Mouse (Mus musculus): ENCODE results near the gene Tiam1. TPM values are rescaled to one million over a fixed set of nuclear protein-coding genes. Genes with fewer than 3 reads are reported as not detected.

The Tiam1 gene
- polyA plus RNA-seq, 1 experiment from 2014 or later, result 7.4 TPM

GRCm38 (mm10) chr16:90139696-90140095, 3.9 kb downstream of the Tiam1 start:
- peaks cover 13% of the 10 kb centered on the region for H3K4me1 ChIP-seq (ENCODE audit: control insufficient read depth, insufficient read depth, low read length)
- 43% methylated on average over 9 of the region's 9 CpGs for WGBS
- no peak overlapping the region for H3K4me2 ChIP-seq (ENCODE audit: low read depth, low read length)
- H3K9me3 ChIP-seq (ENCODE audit: control insufficient read depth, low read length), result no peaks in the 10 kb centered on the region
- no peaks in the 10 kb centered on the region for H3K27me3 ChIP-seq (replicated peaks; ENCODE audit: control insufficient read depth, insufficient read depth, low read length)
- no peaks in the 10 kb centered on the region for H3K36me3 ChIP-seq (ENCODE audit: control insufficient read depth, insufficient read depth, low read length)
- no peak overlapping the region for H3K4me3 ChIP-seq (ENCODE audit: low read length)
- H3K9ac ChIP-seq (ENCODE audit: low read depth, low read length), result no peak overlapping the region
- ATAC-seq, result no peak
- H3K27ac ChIP-seq (ENCODE audit: low read length), result no peak overlapping the region

GRCm38 (mm10) chr16:90138151-90138550, 5.4 kb downstream of the Tiam1 start:
- no peak for ATAC-seq
- WGBS, result 66% methylated on average over 12 of the region's 12 CpGs

GRCm38 (mm10) chr16:90137175-90137574, 6.4 kb downstream of the Tiam1 start:
- Histone ChIP-seq H3K4me1 (ENCODE audit: control insufficient read depth, insufficient read depth, low read length) (peaks cover 7% of the 10 kb centered on the region; the same call in 1 of the 2 replicates), H3K9ac (ENCODE audit: low read depth, low read length) (no peak overlapping the region), H3K27me3 (replicated peaks; ENCODE audit: control insufficient read depth, insufficient read depth, low read length) (no peaks in the 10 kb centered on the region), H3K27ac (ENCODE audit: low read length) (no peak overlapping the region), H3K4me2 (ENCODE audit: low read depth, low read length) (no peak overlapping the region), H3K36me3 (ENCODE audit: control insufficient read depth, insufficient read depth, low read length) (no peaks in the 10 kb centered on the region), H3K4me3 (ENCODE audit: low read length) (no peak overlapping the region), H3K9me3 (ENCODE audit: control insufficient read depth, low read length) (no peaks in the 10 kb centered on the region)
- ATAC-seq, result no peak
- 96% methylated on average over 14 of the region's 23 CpGs for WGBS

More at GRCm38 (mm10) chr16:90138151-90138550, 5.4 kb downstream of the Tiam1 start:
- Histone ChIP-seq H3K4me1 (ENCODE audit: control insufficient read depth, insufficient read depth, low read length) (peaks cover 10% of the 10 kb centered on the region; the same call in 1 of the 2 replicates), H3K4me2 (ENCODE audit: low read depth, low read length) (no peak overlapping the region), H3K27ac (ENCODE audit: low read length) (no peak overlapping the region), H3K4me3 (ENCODE audit: low read length) (no peak overlapping the region), H3K9ac (ENCODE audit: low read depth, low read length) (no peak overlapping the region), H3K9me3 (ENCODE audit: control insufficient read depth, low read length) (no peaks in the 10 kb centered on the region), H3K36me3 (ENCODE audit: control insufficient read depth, insufficient read depth, low read length) (no peaks in the 10 kb centered on the region), H3K27me3 (replicated peaks; ENCODE audit: control insufficient read depth, insufficient read depth, low read length) (no peaks in the 10 kb centered on the region)

- no peaks in the 10 kb centered on the region for H3K27me3 ChIP-seq (replicated peaks; ENCODE audit: control insufficient read depth, insufficient read depth, low read length)
- H3K4me2 ChIP-seq (ENCODE audit: low read depth, low read length), result no peak overlapping the region
- H3K9me3 ChIP-seq (ENCODE audit: control insufficient read depth, low read length), result no peaks in the 10 kb centered on the region
- H3K4me1 ChIP-seq (ENCODE audit: control insufficient read depth, insufficient read depth, low read length), result peaks cover 6% of the 10 kb centered on the region; the same call in 1 of the 2 replicates
- 92% methylated on average over 3 of the region's 3 CpGs for WGBS
- no peak overlapping the region for H3K27ac ChIP-seq (ENCODE audit: low read length)
- ATAC-seq, result no peak
- H3K9ac ChIP-seq (ENCODE audit: low read depth, low read length), result no peak overlapping the region
- no peaks in the 10 kb centered on the region for H3K36me3 ChIP-seq (ENCODE audit: control insufficient read depth, insufficient read depth, low read length)
- H3K4me3 ChIP-seq (ENCODE audit: low read length), result no peak overlapping the region
Observed at GRCm38 (mm10) chr16:90135580-90135979, 8.0 kb downstream of the Tiam1 start.

- Histone ChIP-seq H3K4me2 (ENCODE audit: low read depth, low read length) (no peak overlapping the region), H3K9ac (ENCODE audit: low read depth, low read length) (no peak overlapping the region), H3K9me3 (ENCODE audit: control insufficient read depth, low read length) (no peaks in the 10 kb centered on the region), H3K36me3 (ENCODE audit: control insufficient read depth, insufficient read depth, low read length) (no peaks in the 10 kb centered on the region), H3K4me3 (ENCODE audit: low read length) (no peak overlapping the region), H3K27ac (ENCODE audit: low read length) (no peak overlapping the region), H3K4me1 (ENCODE audit: control insufficient read depth, insufficient read depth, low read length) (no peaks in the 10 kb centered on the region), H3K27me3 (replicated peaks; ENCODE audit: control insufficient read depth, insufficient read depth, low read length) (no peaks in the 10 kb centered on the region)
- WGBS, result 89% methylated on average over 6 of the region's 7 CpGs
- ATAC-seq, result no peak
Observed at GRCm38 (mm10) chr16:90134351-90134750, 9.2 kb downstream of the Tiam1 start.

- H3K4me2 ChIP-seq (ENCODE audit: low read depth, low read length), result no peak overlapping the region
- H3K4me1 ChIP-seq (ENCODE audit: control insufficient read depth, insufficient read depth, low read length), result no peaks in the 10 kb centered on the region
- H3K9me3 ChIP-seq (ENCODE audit: control insufficient read depth, low read length), result no peaks in the 10 kb centered on the region
- H3K27ac ChIP-seq (ENCODE audit: low read length), result no peak overlapping the region
- H3K27me3 ChIP-seq (replicated peaks; ENCODE audit: control insufficient read depth, insufficient read depth, low read length), result no peaks in the 10 kb centered on the region
- WGBS, result 55% methylated on average over 7 of the region's 7 CpGs
- H3K4me3 ChIP-seq (ENCODE audit: low read length), result no peak overlapping the region
- H3K36me3 ChIP-seq (ENCODE audit: control insufficient read depth, insufficient read depth, low read length), result no peaks in the 10 kb centered on the region
- H3K9ac ChIP-seq (ENCODE audit: low read depth, low read length), result no peak overlapping the region
- ATAC-seq, result no peak
Observed at GRCm38 (mm10) chr16:90132816-90133215, 10.8 kb downstream of the Tiam1 start.

GRCm38 (mm10) chr16:90132331-90132730, 11.2 kb downstream of the Tiam1 start:
- no peak overlapping the region for H3K9ac ChIP-seq (ENCODE audit: low read depth, low read length)
- H3K4me2 ChIP-seq (ENCODE audit: low read depth, low read length), result no peak overlapping the region
- no peaks in the 10 kb centered on the region for H3K36me3 ChIP-seq (ENCODE audit: control insufficient read depth, insufficient read depth, low read length)
- WGBS, result 53% methylated on average over 10 of the region's 10 CpGs
- no peaks in the 10 kb centered on the region for H3K4me1 ChIP-seq (ENCODE audit: control insufficient read depth, insufficient read depth, low read length)
- no peak overlapping the region for H3K27ac ChIP-seq (ENCODE audit: low read length)
- H3K9me3 ChIP-seq (ENCODE audit: control insufficient read depth, low read length), result no peaks in the 10 kb centered on the region
- H3K4me3 ChIP-seq (ENCODE audit: low read length), result no peak overlapping the region
- H3K27me3 ChIP-seq (replicated peaks; ENCODE audit: control insufficient read depth, insufficient read depth, low read length), result no peaks in the 10 kb centered on the region
- no peak for ATAC-seq

- no peaks in the 10 kb centered on the region for H3K36me3 ChIP-seq (ENCODE audit: control insufficient read depth, insufficient read depth, low read length)
- no peak for ATAC-seq
Observed at GRCm38 (mm10) chr16:90128817-90129587, 14.6 kb downstream of the Tiam1 start.

GRCm38 (mm10) chr16:90128361-90128760, 15.2 kb downstream of the Tiam1 start:
- no peaks in the 10 kb centered on the region for H3K9me3 ChIP-seq (ENCODE audit: control insufficient read depth, low read length)

More at GRCm38 (mm10) chr16:90128817-90129587, 14.6 kb downstream of the Tiam1 start:
- Histone ChIP-seq H3K4me3 (ENCODE audit: low read length) (no peak overlapping the region), H3K9me3 (ENCODE audit: control insufficient read depth, low read length) (no peaks in the 10 kb centered on the region), H3K9ac (ENCODE audit: low read depth, low read length) (no peak overlapping the region), H3K4me1 (ENCODE audit: control insufficient read depth, insufficient read depth, low read length) (no peaks in the 10 kb centered on the region), H3K4me2 (ENCODE audit: low read depth, low read length) (no peak overlapping the region), H3K27ac (ENCODE audit: low read length) (no peak overlapping the region), H3K27me3 (replicated peaks; ENCODE audit: control insufficient read depth, insufficient read depth, low read length) (no peaks in the 10 kb centered on the region)
- 57% methylated on average over 19 of the region's 19 CpGs for WGBS

More at GRCm38 (mm10) chr16:90128361-90128760, 15.2 kb downstream of the Tiam1 start:
- H3K4me2 ChIP-seq (ENCODE audit: low read depth, low read length), result no peak overlapping the region
- no peaks in the 10 kb centered on the region for H3K27me3 ChIP-seq (replicated peaks; ENCODE audit: control insufficient read depth, insufficient read depth, low read length)
- H3K36me3 ChIP-seq (ENCODE audit: control insufficient read depth, insufficient read depth, low read length), result no peaks in the 10 kb centered on the region
- 64% methylated on average over 8 of the region's 8 CpGs for WGBS
- no peak overlapping the region for H3K9ac ChIP-seq (ENCODE audit: low read depth, low read length)
- H3K4me1 ChIP-seq (ENCODE audit: control insufficient read depth, insufficient read depth, low read length), result no peaks in the 10 kb centered on the region
- H3K27ac ChIP-seq (ENCODE audit: low read length), result no peak overlapping the region
- no peak overlapping the region for H3K4me3 ChIP-seq (ENCODE audit: low read length)
- no peak for ATAC-seq
